Mouse (Mus musculus) induced T-regulatory cell, adult 2 months (primary cell): ENCODE results near the gene Cdon.

Experiments used
- DNase-seq: peaks from one replicate; pipeline ENCODE4 v3.0.0-alpha.2; 2012; ENCODE audit warnings: low read depth

The Cdon gene

DNA sequence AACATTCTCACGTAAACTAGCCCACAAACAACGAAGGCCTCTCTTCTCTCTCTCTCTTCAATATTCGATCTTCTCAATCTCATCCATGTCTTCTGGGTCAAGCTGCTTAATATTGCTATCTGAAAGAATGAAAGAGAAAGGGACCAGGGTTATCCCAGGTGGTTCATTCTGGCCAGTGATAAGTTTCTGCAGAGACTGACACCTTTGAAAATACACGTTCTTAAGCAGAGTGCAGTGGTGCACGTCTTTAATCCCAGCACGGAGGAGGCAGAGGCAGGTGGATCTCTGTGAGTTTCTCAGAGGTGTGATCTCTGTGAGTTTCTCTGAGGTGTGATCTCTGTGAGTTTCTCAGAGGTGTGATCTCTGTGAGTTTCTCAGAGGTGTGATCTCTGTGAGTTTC lies 121.0 kb downstream of the Cdon start:
- DNase-seq: no peak

DNA sequence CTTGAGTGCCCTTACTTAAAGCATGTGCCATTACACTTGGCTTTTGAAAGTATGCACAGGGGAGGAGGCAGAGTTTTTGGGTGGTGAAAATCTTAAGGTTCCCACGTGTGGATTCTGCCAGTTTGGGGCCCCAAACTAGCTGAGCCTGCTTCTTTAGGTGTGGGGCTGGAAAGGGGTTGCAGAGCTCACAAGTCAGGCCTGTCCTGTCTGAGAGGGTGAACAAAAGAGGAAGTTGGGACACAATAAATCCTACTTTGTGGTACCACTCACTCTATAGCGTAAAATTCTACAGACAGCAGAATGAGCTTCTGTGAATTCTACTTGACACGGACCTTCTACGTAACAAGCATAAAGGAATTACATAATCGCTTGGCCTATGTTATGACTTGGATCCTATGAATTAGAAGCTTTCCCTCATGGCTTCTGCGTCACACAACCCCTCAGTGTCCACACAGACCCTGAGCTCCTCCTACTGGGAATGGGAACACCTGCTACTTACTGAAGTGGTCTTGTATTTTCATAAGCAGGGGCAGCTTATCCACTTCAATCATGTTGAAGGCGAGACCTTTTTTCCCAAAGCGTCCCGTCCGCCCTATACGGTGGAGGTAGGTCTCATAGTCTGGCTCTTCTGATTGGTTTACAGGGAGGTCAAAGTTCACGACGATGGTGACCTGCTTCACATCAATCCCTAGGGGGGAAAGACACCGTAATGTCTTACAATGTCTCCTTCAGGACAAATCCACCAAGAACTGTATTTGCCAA lies 122.4 kb downstream of the Cdon start:
- DNase-seq: no peak

DNA sequence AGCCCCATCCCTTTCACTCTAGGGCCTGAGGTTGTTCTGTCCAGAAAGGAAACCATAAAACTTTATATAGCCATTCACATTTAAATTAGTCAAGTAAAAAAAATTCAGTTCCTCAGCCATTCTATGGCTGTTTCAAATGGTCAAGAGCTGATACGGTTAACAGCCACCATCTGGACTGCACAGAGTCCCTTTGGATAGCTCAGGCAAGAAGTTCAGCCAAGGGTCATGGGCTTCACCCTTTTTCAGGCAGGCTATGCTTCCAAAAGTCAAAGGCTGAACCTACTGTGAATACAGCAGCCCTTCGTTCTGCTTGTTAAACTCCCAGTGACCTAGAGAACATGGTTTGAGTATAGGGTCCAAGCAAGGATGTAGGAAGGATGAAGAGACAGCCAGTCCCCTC lies 123.7 kb downstream of the Cdon start:
- DNase-seq: no peak

DNA sequence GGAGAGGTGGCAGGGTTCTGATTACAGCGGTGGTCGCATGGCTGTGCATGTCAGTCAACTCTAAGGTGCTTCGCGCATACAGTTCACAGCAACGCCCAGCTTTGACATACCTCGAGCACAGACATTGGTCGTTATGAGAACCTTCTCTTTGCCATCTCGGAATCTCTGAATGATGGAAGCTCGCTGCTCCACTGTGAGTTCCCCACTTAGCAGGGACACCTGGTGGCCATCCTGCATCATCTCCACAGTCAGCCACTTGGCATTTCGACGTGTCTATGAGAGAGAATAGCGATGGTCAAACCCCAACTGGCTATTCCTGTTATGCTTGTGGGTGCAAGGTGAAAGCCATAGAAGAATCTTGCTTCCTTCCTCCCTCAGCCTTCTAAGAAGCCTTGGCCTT lies 124.8 kb downstream of the Cdon start:
- DNase-seq: no peak

DNA sequence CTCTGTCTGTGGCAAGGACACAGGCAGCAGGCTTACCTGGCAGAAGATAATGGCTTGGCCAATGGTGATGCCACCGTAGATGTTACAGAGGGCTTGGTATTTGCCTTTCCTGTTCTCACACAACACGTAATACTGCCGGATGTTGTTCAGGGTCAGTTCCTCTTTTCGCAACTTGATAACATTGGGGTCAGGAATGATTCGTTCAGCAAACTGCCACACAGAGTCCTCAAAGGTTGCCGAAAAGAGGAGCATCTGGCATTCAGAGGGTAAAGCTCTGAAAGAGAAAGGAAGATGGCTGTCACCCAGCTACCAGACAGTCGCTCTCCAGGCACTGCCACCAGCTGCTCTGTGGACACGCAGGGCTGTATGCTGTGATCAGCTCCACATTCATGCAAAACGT lies 125.8 kb downstream of the Cdon start:
- no peak for DNase-seq

DNA sequence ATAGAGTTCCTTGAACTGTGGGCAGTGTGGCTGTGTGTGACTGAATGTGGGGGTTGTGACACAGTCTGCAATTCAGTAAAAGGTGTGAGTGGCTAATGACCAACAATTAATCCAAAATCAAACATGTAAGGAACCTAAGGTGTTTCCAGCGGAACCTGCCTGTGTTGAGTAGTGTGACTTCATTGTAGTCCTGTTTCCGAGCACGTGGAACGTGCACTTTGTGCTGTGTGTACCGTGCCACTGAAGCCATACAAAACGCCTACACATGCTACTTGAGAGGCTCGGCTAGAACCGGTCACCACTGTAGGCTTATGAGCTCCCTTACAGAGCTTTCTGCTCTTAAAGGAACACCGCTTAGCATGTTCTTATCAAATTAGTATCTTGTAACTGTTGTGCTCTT lies 127.5 kb downstream of the Cdon start:
- no peak for DNase-seq

DNA sequence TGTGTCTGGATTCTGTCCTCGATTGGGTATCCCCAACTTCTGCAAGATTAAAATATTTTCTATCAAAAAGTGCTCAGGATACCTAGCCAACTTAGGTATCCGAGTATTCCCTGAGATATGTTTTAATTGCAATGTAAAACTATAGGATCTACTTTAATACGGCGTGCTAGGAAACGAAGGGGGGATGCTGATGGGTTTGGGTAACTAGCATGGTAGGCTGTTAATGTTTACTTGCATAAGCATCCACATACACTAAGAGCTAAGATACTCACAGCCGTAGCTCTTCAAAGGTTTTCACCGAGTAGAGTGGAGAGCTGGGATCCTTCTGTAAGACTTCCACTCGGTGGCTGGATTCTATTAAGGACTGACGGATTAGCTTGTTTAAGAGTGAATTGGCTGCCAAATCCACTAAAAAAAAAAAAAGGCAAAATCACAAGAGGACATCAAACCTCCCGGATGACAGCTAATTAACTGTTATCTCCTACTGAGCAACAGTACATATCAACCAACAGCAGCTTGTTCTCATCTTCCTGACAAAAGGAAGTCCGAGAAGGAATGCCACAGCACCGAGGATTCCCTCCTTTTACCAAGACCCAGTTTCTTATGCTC lies 135.7 kb downstream of the Cdon start:
- DNase-seq: no peak
